Mouse (Mus musculus): ENCODE data around the gene Palld. TPM values are rescaled to one million over a fixed set of nuclear protein-coding genes. Genes with fewer than 3 reads are reported as not detected.

Gene Palld
- polyA plus RNA-seq, 1 experiment: 13.4 TPM

DNA sequence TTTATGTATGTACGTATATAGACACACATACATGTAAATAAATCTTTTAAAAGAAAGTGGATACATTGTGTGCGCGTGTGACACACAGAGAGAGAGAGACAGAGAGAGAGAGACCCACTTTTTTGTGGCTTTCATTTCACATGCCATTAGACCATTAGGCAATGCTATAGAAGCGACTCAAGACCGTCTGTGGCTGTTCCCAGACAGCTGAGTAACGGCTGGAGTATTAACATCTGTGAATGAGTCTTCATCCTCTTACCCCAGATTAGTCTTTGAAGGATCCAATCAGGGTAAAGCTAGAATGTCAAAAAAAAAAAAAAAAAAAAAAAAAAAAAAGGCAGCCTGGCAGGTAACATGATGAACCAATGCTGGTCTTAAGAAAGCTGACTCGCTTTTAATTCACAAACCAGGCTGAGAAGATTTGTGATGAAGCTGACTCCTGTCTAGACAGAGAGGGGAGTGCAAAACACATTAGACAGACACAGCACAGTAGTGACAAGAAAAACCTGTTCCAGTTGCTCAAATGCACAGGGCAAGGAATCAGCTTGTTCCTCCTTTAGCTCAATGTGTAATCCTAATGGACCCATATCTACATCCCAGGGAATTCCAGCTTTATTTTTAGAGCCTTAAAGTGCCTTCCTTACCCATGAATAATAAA, 204.6 kb downstream of the Palld start:
- no peaks in the 10 kb centered on the region for H3K4me1 ChIP-seq (ENCODE audit: control insufficient read depth, insufficient read depth, insufficient read length)
- H3K36me3 ChIP-seq (ENCODE audit: control insufficient read depth, insufficient read depth, low read length): no peaks in the 10 kb centered on the region
- DNase-seq (ENCODE audit: low read depth in 1 of 2, low spot score in 2 of 2): no peak
- WGBS: 89% methylated on average over 7 of the region's 7 CpGs
- H3K27me3 ChIP-seq (ENCODE audit: control insufficient read depth, insufficient read depth, low read length): no peaks in the 10 kb centered on the region
- TF ChIP-seq CTCF (IDR thresholded peaks at IDR 0.05; ENCODE audit: extremely low read depth, insufficient read depth, insufficient read length, insufficient replicate concordance) (no peak), POLR2A (IDR thresholded peaks at IDR 0.05; ENCODE audit: low read depth, low read length) (no peak)
- H3K27ac ChIP-seq (ENCODE audit: insufficient read depth, low read length): no peak overlapping the region
- no peak overlapping the region for H3K4me3 ChIP-seq (ENCODE audit: extremely low read depth, insufficient read depth, insufficient read length)

DNA sequence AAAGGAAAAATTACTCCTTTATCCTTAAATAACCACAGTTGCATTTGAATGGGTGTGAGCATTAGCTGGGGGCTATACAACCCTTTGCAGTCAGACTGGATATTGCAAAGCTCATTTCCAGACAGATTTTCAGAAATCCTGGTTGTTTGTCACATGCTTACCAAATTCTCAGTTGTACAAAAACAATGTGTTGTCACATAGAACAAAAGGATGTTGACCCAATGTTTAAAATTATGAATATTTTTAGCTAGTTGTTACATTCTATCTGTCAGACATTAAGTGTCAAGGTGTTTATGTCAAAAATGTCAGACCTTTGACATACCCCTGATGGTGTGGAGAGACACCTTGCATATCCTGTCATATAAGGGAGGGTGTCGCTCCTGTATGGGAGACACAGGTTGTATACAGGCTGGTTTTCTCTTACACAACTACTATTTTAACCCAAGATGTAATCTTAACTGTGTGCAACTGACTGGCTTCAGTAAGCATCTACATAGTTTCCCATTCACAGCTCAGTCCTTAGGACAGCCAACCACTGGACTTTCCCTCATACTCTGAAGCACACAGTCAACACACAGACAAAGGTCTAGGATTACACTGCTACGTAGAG, 205.5 kb downstream of the Palld start:
- DNase-seq (ENCODE audit: low read depth in 1 of 2, low spot score in 2 of 2): no peak
- H3K36me3 ChIP-seq (ENCODE audit: control insufficient read depth, insufficient read depth, low read length): no peaks in the 10 kb centered on the region
- H3K27ac ChIP-seq (ENCODE audit: insufficient read depth, low read length): no peak overlapping the region
- H3K4me3 ChIP-seq (ENCODE audit: extremely low read depth, insufficient read depth, insufficient read length): no peak overlapping the region
- no peaks in the 10 kb centered on the region for H3K27me3 ChIP-seq (ENCODE audit: control insufficient read depth, insufficient read depth, low read length)
- TF ChIP-seq POLR2A (IDR thresholded peaks at IDR 0.05; ENCODE audit: low read depth, low read length): no peak
- TF ChIP-seq CTCF (IDR thresholded peaks at IDR 0.05; ENCODE audit: extremely low read depth, insufficient read depth, insufficient read length, insufficient replicate concordance): no peak
- H3K4me1 ChIP-seq (ENCODE audit: control insufficient read depth, insufficient read depth, insufficient read length): no peaks in the 10 kb centered on the region
- WGBS: 85% methylated on average over 2 of the region's 2 CpGs

DNA sequence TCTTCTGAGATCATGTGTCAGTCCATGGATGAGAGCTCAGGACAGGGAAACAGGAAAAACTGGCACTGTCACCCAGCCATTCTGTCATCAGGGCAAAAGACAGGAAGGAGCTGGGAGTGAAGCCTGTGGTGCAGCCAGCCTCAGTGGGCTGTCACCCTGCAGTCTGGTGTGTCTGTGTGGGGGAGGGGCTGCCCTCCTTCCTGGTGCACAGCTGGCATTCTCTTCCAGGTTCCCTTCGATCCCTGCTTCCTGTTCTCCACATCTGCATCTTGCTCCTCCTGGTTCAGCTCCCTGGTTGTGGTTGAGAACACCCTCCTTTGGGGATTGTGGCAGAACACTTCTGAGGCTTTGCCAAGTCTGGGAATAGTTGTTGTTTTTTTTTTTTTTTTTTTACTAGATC, 207.1 kb downstream of the Palld start:
- 14% methylated on average over 1 of the region's 1 CpGs for WGBS
- H3K4me3 ChIP-seq (ENCODE audit: extremely low read depth, insufficient read depth, insufficient read length): no peak overlapping the region
- no peak for TF ChIP-seq POLR2A (IDR thresholded peaks at IDR 0.05; ENCODE audit: low read depth, low read length)
- TF ChIP-seq CTCF (IDR thresholded peaks at IDR 0.05; ENCODE audit: extremely low read depth, insufficient read depth, insufficient read length, insufficient replicate concordance): no peak

DNA sequence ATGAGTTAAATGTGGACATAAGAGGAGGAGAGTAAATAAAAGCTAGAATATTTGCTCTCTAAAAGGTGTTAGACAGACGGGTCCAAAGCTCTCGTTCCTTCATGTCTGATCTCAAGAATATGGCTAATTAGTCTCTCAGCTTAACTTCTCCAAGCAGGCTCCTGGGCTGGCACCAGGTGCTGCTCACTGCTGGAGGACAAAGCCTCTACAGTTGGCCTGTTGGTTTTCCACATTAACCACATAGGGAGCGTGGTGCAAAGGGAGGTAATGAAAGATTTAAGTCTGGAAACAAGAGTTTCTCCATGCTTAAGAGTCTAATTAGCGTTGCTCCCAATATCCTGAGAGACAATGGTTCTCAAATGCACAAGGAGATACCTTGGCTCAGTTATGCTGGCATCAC, 209.6 kb downstream of the Palld start:
- Histone ChIP-seq H3K4me3 (ENCODE audit: extremely low read depth, insufficient read depth, insufficient read length) (no peak overlapping the region), H3K27ac (ENCODE audit: insufficient read depth, low read length) (no peak overlapping the region), H3K4me1 (ENCODE audit: control insufficient read depth, insufficient read depth, insufficient read length) (no peaks in the 10 kb centered on the region), H3K27me3 (ENCODE audit: control insufficient read depth, insufficient read depth, low read length) (no peaks in the 10 kb centered on the region), H3K36me3 (ENCODE audit: control insufficient read depth, insufficient read depth, low read length) (no peaks in the 10 kb centered on the region)
- no peak for TF ChIP-seq CTCF (IDR thresholded peaks at IDR 0.05; ENCODE audit: extremely low read depth, insufficient read depth, insufficient read length, insufficient replicate concordance)
- no peak for TF ChIP-seq POLR2A (IDR thresholded peaks at IDR 0.05; ENCODE audit: low read depth, low read length)
- 82% methylated on average over 4 of the region's 4 CpGs for WGBS
- no peak for DNase-seq (ENCODE audit: low read depth in 1 of 2, low spot score in 2 of 2)

More for the DNA sequence above, 207.1 kb downstream of the Palld start:
- Histone ChIP-seq H3K36me3 (ENCODE audit: control insufficient read depth, insufficient read depth, low read length) (no peaks in the 10 kb centered on the region), H3K27me3 (ENCODE audit: control insufficient read depth, insufficient read depth, low read length) (no peaks in the 10 kb centered on the region), H3K4me1 (ENCODE audit: control insufficient read depth, insufficient read depth, insufficient read length) (no peaks in the 10 kb centered on the region), H3K27ac (ENCODE audit: insufficient read depth, low read length) (no peak overlapping the region)
- no peak for DNase-seq (ENCODE audit: low read depth in 1 of 2, low spot score in 2 of 2)

DNA sequence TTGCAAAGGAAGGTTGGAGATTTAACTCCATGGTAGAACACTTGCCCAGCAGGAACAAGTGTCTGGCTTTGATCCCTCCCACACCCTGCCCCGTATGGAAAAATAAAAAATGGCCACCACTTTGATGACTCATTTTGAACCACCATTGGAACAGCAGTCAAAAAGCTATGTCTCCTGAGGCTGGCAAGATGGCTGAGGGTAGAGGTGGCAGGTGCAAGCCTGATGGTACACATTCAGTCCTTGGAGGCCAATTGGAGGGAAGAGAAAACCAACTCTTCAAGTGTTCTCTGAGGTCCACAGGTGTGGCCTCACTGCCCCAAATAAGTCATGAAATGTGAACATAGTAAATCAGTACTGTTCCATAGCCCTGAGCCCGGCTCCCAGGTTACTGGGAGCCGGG, 210.4 kb downstream of the Palld start:
- Histone ChIP-seq H3K4me1 (ENCODE audit: control insufficient read depth, insufficient read depth, insufficient read length) (no peaks in the 10 kb centered on the region), H3K27ac (ENCODE audit: insufficient read depth, low read length) (no peak overlapping the region), H3K36me3 (ENCODE audit: control insufficient read depth, insufficient read depth, low read length) (no peaks in the 10 kb centered on the region), H3K27me3 (ENCODE audit: control insufficient read depth, insufficient read depth, low read length) (no peaks in the 10 kb centered on the region), H3K4me3 (ENCODE audit: extremely low read depth, insufficient read depth, insufficient read length) (no peak overlapping the region)
- DNase-seq (ENCODE audit: low read depth in 1 of 2, low spot score in 2 of 2): no peak
- TF ChIP-seq CTCF (IDR thresholded peaks at IDR 0.05; ENCODE audit: extremely low read depth, insufficient read depth, insufficient read length, insufficient replicate concordance) (no peak), POLR2A (IDR thresholded peaks at IDR 0.05; ENCODE audit: low read depth, low read length) (no peak)
- 79% methylated on average over 3 of the region's 3 CpGs for WGBS

DNA sequence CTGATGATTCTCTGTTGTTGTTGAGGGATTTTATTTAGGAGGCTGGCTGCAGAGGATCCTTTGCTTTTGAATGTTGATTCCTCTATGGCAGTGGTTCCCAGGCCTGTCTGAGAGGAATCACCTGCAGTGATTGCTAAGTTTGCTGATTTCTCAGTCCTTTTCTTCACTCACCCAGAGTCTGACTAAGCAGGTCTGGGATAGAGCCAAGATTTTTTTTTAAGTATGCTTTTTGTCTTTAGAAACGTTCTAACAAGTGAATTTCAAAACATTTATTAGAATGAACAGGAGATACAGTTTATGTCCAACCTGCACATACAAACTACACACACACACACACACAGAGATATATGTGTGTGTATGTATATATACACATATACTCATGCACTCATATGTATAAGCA, 211.1 kb downstream of the Palld start:
- H3K27me3 ChIP-seq (ENCODE audit: control insufficient read depth, insufficient read depth, low read length): no peaks in the 10 kb centered on the region
- 39% methylated on average over 1 of the region's 1 CpGs for WGBS
- no peaks in the 10 kb centered on the region for H3K36me3 ChIP-seq (ENCODE audit: control insufficient read depth, insufficient read depth, low read length)
- no peak for DNase-seq (ENCODE audit: low read depth in 1 of 2, low spot score in 2 of 2)
- no peaks in the 10 kb centered on the region for H3K4me1 ChIP-seq (ENCODE audit: control insufficient read depth, insufficient read depth, insufficient read length)
- H3K4me3 ChIP-seq (ENCODE audit: extremely low read depth, insufficient read depth, insufficient read length): no peak overlapping the region
- H3K27ac ChIP-seq (ENCODE audit: insufficient read depth, low read length): no peak overlapping the region
- TF ChIP-seq CTCF (IDR thresholded peaks at IDR 0.05; ENCODE audit: extremely low read depth, insufficient read depth, insufficient read length, insufficient replicate concordance) (no peak), POLR2A (IDR thresholded peaks at IDR 0.05; ENCODE audit: low read depth, low read length) (no peak)

DNA sequence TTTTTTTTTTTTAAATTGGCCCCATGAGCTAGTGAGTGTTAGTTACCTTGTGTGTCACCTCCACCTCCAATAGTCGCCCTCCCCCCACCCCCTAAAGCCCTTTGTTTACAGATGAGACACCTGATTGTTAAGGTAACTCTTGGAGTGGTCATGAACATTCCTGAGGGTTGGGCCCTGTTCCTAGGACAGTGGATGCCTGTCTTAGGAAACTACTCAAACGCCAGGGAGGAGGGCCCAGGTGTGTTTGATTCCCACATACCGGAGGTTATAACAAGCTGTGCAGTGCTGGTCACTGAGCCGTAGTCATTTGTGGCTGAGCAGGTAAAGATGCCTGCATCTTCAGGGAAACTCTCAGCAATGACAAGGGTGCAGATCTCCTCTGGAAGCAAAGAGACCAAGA, 215.4 kb downstream of the Palld start:
- no peak for DNase-seq (ENCODE audit: low read depth in 1 of 2, low spot score in 2 of 2)
- 87% methylated on average over 4 of the region's 4 CpGs for WGBS

More for the DNA sequence above, 215.4 kb downstream of the Palld start:
- Histone ChIP-seq H3K4me3 (ENCODE audit: extremely low read depth, insufficient read depth, insufficient read length) (no peak overlapping the region), H3K27me3 (ENCODE audit: control insufficient read depth, insufficient read depth, low read length) (no peaks in the 10 kb centered on the region), H3K4me1 (ENCODE audit: control insufficient read depth, insufficient read depth, insufficient read length) (no peaks in the 10 kb centered on the region), H3K27ac (ENCODE audit: insufficient read depth, low read length) (no peak overlapping the region), H3K36me3 (ENCODE audit: control insufficient read depth, insufficient read depth, low read length) (no peaks in the 10 kb centered on the region)
- no peak for TF ChIP-seq POLR2A (IDR thresholded peaks at IDR 0.05; ENCODE audit: low read depth, low read length)
- no peak for TF ChIP-seq CTCF (IDR thresholded peaks at IDR 0.05; ENCODE audit: extremely low read depth, insufficient read depth, insufficient read length, insufficient replicate concordance)

Data from spleen, adult 2 months (tissue).